Mouse (Mus musculus) lung, postnatal 25 days (tissue): Measurements from ENCODE around the gene Slc44a1.

Source experiments
- DNase-seq: peaks from one replicate; pipeline ENCODE4 v3.0.0; 2022; ENCODE audit warnings: low spot score

Slc44a1 gene

DNA sequence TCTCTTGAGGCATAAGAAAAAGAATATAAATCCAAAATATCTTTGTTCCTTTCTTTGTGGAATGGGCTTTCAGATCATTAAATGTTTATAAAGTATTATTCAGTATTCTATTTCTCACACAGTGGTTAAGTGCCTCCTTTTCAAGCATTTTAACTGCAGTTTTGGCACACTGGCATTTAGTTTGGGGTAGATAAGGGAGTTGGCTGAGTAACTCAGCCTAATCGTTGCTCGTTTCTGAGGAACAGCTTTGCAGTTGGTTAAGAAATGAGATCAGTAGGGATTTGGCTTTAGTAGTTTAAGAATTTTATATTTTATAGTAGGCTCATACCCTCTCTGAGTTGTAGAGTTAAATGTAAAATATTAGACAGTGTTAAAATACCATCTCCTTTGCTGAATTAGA, 97.3 kb downstream of the Slc44a1 start:
- no peak for DNase-seq

DNA sequence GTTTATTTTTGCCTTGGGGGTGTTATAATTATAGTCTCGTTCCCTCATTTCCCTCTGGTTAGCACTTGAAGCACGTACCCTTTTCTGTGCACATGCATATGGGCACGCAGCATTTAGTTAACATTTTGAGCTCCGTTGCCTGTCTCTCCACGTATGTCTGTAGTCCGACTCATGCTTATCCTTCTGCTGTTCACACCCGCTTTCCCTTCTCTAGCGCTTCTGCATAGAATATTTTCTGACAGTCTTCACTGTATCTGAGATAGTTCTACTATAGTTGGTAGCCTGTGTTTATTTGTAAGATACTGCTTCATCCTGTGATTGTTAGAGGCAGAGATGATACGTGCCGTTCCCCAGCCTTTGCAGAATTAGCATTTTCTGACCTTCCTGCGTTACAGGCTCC, 98.4 kb downstream of the Slc44a1 start:
- DNase-seq: peak; percentile 14

GRCm38 (mm10) chr4:53539929-53540328, 99.7 kb downstream of the Slc44a1 start:
- no peak for DNase-seq

DNA sequence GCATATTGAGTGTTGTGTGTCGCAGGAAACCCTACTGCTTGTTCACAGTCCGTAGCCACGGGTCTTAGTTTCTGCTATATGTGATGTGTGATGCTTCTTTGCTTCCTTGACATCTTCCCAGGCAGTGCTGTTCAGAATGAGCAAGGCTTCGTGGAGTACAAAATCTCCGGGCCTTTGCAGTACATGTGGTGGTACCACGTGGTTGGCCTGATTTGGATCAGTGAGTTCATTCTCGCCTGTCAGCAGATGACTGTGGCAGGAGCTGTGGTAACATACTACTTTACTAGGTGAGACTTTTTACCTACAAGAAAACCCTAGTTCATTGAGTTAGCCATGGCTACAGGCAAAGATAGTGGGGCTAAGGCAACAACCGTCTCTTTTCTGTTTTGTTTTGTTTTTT, 103.2 kb downstream of the Slc44a1 start:
- no peak for DNase-seq

DNA sequence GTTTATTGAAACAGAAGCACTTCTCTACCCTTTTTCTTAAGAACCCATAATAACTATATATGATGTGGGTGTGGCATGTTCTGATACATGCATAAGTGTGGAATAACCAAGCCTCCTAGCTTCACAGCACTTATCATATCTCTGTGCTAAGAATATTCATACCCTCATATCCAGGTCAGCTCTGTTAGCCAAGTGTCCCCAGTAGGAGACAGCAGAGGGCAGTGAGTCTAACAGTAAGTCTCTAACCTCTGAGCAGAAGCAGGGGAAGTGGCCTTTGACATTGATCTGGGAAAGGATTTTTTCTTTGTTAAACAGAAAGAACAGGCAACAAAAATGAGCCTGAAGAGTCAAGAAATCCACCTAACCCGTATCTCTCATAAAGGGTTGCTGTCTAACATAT, 104.7 kb downstream of the Slc44a1 start:
- no peak for DNase-seq

- DNase-seq: no peak
Measured at GRCm38 (mm10) chr4:53547381-53547780, 107.2 kb downstream of the Slc44a1 start.

DNA sequence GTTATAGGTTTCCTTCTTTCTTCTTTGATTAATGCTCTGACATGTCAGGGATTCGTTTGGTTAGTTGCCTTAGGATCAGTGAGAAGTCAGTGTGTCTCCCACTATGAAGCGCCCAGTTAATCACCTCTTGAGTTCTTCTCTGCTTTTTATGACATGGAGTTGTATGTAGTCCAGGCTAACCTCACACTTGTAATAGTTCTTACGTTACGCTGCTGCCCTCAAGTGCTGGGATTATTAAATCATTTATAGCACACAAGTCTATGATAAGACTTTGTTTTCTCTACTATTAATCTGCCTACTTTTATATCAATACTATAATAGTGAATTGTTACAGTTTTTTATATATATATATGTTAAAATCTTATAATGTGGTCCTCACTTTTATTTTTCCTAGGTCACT, 109.2 kb downstream of the Slc44a1 start:
- no peak for DNase-seq

- no peak for DNase-seq
Measured at GRCm38 (mm10) chr4:53564618-53565017, 124.4 kb downstream of the Slc44a1 start.

DNA sequence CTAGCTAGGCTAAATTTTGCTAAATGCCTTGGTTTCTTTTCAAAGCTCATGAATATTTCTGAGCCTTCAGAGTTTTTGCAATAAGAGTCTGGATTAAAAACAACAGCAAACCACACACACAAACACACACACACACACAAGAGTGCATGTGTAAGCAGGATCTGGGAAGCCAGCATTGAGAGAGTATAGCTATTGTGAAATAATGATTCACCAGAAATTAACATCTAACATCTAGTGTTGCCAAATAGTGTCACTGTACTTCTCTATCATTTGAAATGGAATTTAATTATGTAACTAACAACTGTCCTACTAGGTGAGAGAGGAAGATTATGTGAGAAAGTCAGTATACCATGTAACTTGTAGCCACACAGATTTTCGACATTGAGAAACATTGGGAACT, 126.9 kb downstream of the Slc44a1 start:
- DNase-seq: no peak

DNA sequence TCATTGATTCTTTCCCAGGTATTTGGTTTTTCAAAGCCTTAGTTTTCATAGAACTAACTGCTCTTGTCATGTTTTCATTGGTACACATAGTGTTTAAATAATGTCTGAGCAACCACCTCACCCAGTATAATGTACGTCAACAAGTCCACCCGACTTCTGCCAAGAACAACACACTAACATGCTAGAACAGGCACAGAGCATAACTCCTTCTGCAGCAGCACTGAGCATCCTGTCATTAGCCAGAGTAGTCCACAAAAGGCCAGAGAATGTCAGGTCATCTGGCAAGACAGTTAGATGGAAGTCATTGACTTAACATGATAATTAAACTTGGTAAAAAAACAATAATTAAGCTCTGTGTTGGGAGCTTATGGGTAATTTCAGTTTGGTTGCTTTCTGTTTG, 135.3 kb downstream of the Slc44a1 start:
- DNase-seq: no peak

DNA sequence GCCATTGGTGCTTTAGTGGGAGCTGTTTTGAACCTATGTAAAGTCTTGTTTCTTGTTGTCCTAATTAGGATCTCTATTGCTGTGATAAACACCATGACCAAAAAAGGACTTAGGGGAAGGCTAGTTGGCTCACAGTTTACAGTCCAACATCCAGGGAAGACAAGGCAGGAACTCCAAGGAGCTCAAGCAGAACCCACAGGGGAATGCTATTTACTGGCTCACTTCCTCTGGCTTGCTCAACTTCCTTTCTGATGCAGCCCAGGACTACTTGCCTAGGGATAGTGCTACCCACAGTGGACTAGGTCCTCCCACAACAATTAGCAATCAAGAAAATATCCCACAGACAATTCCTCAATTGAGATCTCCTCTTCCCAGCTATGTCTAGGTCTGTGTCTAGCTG, 147.5 kb downstream of the Slc44a1 start:
- DNase-seq: no peak

DNA sequence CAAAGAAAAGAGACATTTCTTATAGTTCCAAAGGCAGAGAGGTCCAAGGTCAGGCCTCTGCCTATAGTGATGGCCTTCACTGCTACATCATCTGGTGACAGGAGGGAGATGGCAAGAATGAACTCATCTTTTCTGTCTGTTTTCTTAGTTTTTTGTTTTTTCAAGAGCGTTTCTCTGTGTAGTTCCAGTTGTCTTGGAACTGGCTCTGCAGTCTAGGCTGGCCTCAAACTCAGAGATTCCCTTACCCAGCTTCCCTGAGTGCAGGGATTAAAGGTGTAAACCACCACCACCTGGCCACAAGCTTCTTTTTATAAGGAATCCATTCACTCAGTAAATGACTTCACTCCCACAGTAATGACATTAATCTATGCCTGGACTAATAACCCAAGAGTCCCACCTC, 148.7 kb downstream of the Slc44a1 start:
- no peak for DNase-seq

DNA sequence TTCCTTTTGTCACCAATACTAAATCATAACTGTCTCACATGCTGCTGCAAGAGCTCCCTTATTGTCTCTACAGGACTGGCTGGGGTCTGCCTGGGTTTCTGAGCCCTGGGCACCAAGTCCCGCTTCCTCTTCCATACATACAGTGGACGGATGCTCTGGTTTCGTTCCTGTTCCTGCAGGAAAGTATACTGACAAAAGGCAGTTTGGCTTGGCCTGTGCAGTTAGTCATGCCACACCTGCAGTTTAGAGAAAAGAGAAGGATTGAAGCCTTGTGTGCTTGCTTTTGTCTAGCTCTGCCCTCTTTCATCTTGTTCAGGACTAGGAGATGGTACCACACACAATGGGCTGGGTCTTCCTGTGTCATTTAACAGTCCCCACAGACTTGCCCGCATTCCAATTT, 149.3 kb downstream of the Slc44a1 start:
- no peak for DNase-seq

DNA sequence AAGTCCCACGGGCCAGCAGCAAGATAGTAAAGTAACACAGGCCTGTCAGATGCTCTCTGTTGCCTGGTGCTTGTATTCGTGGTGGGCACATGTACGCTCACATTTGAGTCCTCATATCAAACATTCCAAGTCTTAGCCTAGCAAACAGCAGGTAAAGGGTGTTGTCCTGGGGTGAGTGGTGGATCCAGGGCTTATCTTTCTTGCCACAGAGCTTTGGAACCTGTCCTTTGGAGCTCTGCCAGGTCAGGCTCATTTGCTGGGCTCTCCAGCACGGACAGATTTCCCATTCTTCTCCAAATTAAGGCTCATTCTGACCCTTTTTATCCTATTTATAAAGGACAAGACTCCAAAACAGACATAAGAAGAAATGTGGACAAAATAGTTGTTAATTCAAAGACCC, 149.9 kb downstream of the Slc44a1 start:
- no peak for DNase-seq

- DNase-seq: no peak
Measured at GRCm38 (mm10) chr4:53590691-53591447, 150.7 kb downstream of the Slc44a1 start.

- no peak for DNase-seq
Measured at GRCm38 (mm10) chr4:53591536-53591935, 151.3 kb downstream of the Slc44a1 start.

- no peak for DNase-seq
Measured at GRCm38 (mm10) chr4:53591941-53592340, 151.7 kb downstream of the Slc44a1 start.

- DNase-seq: peak; percentile 51
Measured at GRCm38 (mm10) chr4:53592386-53592785, 152.2 kb downstream of the Slc44a1 start.

DNA sequence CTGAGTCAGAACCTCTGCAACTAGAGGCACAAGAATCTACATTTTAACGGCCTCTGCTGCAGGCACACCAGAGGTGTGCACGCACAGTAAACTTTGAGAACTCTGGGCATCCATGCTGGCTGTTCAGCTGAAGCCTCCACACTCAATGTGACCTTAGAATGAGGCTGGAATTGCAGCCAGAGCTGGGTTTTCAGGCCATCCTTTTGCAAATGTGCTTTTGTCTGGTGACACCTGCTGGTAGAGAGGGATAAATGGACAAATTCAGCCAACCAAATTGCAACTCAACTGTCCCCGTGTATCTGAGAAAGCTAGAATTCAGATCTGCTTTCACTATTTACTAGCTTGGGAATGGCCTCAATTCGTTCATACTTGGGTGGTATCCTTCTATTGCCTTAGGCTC, 154.0 kb downstream of the Slc44a1 start:
- DNase-seq: peak; percentile 78

- no peak for DNase-seq
Measured at GRCm38 (mm10) chr4:53595246-53596062, 155.2 kb downstream of the Slc44a1 start.

DNA sequence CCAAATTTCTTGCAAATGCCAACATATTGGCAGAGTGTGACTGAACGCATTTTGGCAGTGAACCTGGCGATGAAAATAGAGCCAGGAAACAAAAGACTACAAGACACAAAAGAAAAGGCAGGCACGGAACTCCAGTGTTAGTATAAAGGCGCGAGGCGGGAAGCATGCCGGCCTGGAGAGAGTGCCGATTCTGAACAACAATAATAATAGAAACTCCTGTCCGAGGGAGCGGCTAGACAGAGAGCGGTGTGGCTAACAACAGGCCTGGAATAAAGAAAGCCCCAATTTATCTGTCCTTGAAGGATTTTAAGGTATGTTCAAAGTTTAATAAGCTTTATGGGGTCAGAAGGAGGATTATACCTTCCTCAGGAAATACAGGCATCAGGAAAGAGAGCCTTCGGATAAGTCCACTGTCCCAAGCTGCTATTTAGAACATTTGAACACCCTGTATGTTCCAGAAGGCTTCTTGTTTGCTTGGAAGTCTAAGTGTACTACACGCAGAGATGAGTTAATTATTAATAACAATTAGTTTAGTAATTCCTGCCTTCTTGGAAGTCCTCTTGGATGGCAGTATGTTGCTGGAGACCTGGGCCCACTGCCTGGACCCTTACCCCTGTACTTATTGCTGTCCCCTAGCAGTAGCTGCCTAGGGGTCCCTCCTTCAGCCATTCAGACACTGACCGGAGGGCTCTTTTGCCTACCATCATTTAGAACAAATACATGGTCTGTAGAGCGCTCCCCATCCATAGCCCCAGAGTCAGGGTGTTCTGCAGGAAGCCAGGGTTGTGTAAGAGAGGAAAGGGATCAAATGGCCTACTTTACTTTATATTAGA, 156.1 kb downstream of the Slc44a1 start:
- DNase-seq: no peak

GRCm38 (mm10) chr4:53600462-53600861, 160.2 kb downstream of the Slc44a1 start:
- peak; percentile 15 for DNase-seq
